Mouse (Mus musculus): ENCODE measurements at regions not wholly inside any gene's neighbourhood (a gene's known extent, or its start where the extent isn't known, plus 50 kb on each side); places are given as distances from the start of the nearest gene placed in this dataset.

- TF ChIP-seq CTCF (IDR thresholded peaks at IDR 0.05; ENCODE audit: extremely low read depth, insufficient read depth, insufficient read length, insufficient replicate concordance) = no peak
- TF ChIP-seq POLR2A (IDR thresholded peaks at IDR 0.05; ENCODE audit: low read depth, low read length) = no peak
Measured at GRCm38 (mm10) chr4:45585188-45585820, 53.0 kb upstream of the Shb start.
